10 mouse cellular contexts compared by ENCODE assay signal in the genomic region with DNA sequence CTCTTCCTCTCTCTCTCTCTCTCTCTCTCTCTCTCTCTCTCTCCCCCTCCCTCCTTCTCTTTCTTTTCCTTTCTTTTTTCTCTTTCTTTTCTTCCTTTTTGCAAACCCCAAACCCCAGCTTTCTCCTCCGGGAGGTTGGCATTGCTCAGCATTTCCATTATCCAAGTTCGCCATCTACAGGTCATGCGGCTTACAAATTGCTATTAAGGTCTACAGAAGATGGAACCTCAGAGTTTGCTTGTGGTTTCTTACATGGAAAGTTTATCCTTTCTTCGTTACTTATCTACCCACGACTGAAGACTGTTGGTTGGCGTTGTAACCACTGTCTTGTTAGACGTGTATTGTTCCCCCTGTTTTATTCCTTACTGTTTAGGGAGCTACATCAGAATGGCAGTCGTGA. TPM values are rescaled to one million over a fixed set of nuclear protein-coding genes. Genes with fewer than 3 reads are reported as not detected.
DNase-seq lines count a peak whose midpoint lies in the region; ATAC-seq and TF ChIP-seq lines count a peak whose summit lies in the region.
"Had no signal": no experiment of that assay in that cellular context is flagged by ENCODE, and none has a peak within 500 bp of the region (broad histone marks: within the 10 kb centered on the region; RNA-seq: fewer than 3 reads in every experiment).

No protein-coding gene starts in this region.

- H3K9me3 ChIP-seq in limb, embryonic 11.5 days (ENCODE audit: control insufficient read depth, low read length): no peaks in the 10 kb centered on the region
- H3K9me3 ChIP-seq in limb, embryonic 10.5 days (replicated peaks): no peaks in the 10 kb centered on the region
- no peaks in the 10 kb centered on the region for H3K9me3 ChIP-seq in MEL (replicated peaks; ENCODE audit: insufficient read depth, low read length)
- no peaks in the 10 kb centered on the region for H3K9me3 ChIP-seq in hindbrain, embryonic 11.5 days (ENCODE audit: control insufficient read depth, low read length)
- H3K9me3 ChIP-seq in limb, embryonic 14.5 days (ENCODE audit: control insufficient read depth, low read length): no peaks in the 10 kb centered on the region
- H3K9me3 ChIP-seq: embryonic facial prominence, embryonic 15.5 days; lung, embryonic 15.5 days had no signal

- no peaks in the 10 kb centered on the region for H3K36me3 ChIP-seq in limb, embryonic 11.5 days (ENCODE audit: control insufficient read depth, insufficient read depth, low read length)
- no peaks in the 10 kb centered on the region for H3K36me3 ChIP-seq in limb, embryonic 10.5 days
- H3K36me3 ChIP-seq in MEL (ENCODE audit: control insufficient read depth in 1 of 2, insufficient read depth in 2 of 2, low read length in 2 of 2): peaks cover 0 to 26% of the 10 kb centered on the region in 2 experiments; a peak in 2 of 4 replicates
- H3K36me3 ChIP-seq in hindbrain, embryonic 11.5 days (ENCODE audit: control insufficient read depth, insufficient read depth, low read length): no peaks in the 10 kb centered on the region
- no peaks in the 10 kb centered on the region for H3K36me3 ChIP-seq in limb, embryonic 14.5 days (ENCODE audit: control insufficient read depth, insufficient read depth, low read length)
- no peaks in the 10 kb centered on the region for H3K36me3 ChIP-seq in splenic B cell, adult 2 months (ENCODE audit: control insufficient read depth, insufficient read depth, low read length, poor library complexity, severe bottlenecking)
- H3K36me3 ChIP-seq: embryonic facial prominence, embryonic 15.5 days; lung, embryonic 15.5 days had no signal

- no peak overlapping the region for H3K9ac ChIP-seq in limb, embryonic 11.5 days (ENCODE audit: low read length)
- peak overlapping the region; percentile 41; the same call in 1 of the 2 replicates for H3K9ac ChIP-seq in MEL (ENCODE audit: control insufficient read depth, low read depth, low read length, poor library complexity, severe bottlenecking)
- no peak overlapping the region for H3K9ac ChIP-seq in hindbrain, embryonic 11.5 days (ENCODE audit: low read depth, low read length)
- no peak overlapping the region for H3K9ac ChIP-seq in limb, embryonic 14.5 days (ENCODE audit: low read depth, low read length, severe bottlenecking)
- H3K9ac ChIP-seq: embryonic facial prominence, embryonic 15.5 days; lung, embryonic 15.5 days had no signal

- TF ChIP-seq POLR2A in MEL (IDR thresholded peaks at IDR 0.05; ENCODE audit: control insufficient read depth in 1 of 2, insufficient read depth in 1 of 2, low read depth in 1 of 2, low read length in 2 of 2, poor library complexity in 1 of 2): no peak
- TF ChIP-seq POLR2A in limb, embryonic 14.5 days (IDR thresholded peaks at IDR 0.05; ENCODE audit: borderline replicate concordance, extremely low read depth, insufficient read depth, insufficient read length): no peak

- 22% methylated on average over 8 of the region's 8 CpGs for WGBS in limb, embryonic 11.5 days
- WGBS in limb, embryonic 10.5 days: 24% methylated on average over 8 of the region's 8 CpGs
- 15% methylated on average over 8 of the region's 8 CpGs for WGBS in hindbrain, embryonic 11.5 days
- 20% methylated on average over 8 of the region's 8 CpGs for WGBS in limb, embryonic 14.5 days

- TF ChIP-seq RAD21 in MEL (IDR thresholded peaks at IDR 0.05; ENCODE audit: low read depth, low read length): peak; percentile 86

- peak; percentile 22 to 74 (median 53); a peak in 5 of 6 replicates for TF ChIP-seq CTCF in MEL (IDR thresholded peaks at IDR 0.05 in 2 of 3, conservative IDR thresholded peaks at IDR 0.05 in 1 of 3; ENCODE audit: control insufficient read depth in 1 of 3, insufficient read depth in 1 of 3, low read depth in 2 of 3, low read length in 3 of 3, poor library complexity in 1 of 3, severe bottlenecking in 1 of 3)

- H3K4me2 ChIP-seq in limb, embryonic 11.5 days (ENCODE audit: low read depth, severe bottlenecking): no peak overlapping the region
- no peak overlapping the region for H3K4me2 ChIP-seq in hindbrain, embryonic 11.5 days (replicated peaks; ENCODE audit: low read depth, low read length)
- H3K4me2 ChIP-seq in limb, embryonic 14.5 days (replicated peaks; ENCODE audit: low read depth, low read length, severe bottlenecking): no peak overlapping the region
- H3K4me2 ChIP-seq: embryonic facial prominence, embryonic 15.5 days; lung, embryonic 15.5 days had no signal

- H3K4me1 ChIP-seq in limb, embryonic 11.5 days (ENCODE audit: control insufficient read depth, insufficient read depth, low read length): no peaks in the 10 kb centered on the region
- H3K4me1 ChIP-seq in limb, embryonic 10.5 days: no peaks in the 10 kb centered on the region
- peaks cover 15 to 32% of the 10 kb centered on the region in 2 experiments for H3K4me1 ChIP-seq in MEL (ENCODE audit: control insufficient read depth in 1 of 2, insufficient read depth in 2 of 2, low read length in 2 of 2)
- peaks cover 2% of the 10 kb centered on the region; the same call in 1 of the 2 replicates for H3K4me1 ChIP-seq in hindbrain, embryonic 11.5 days (replicated peaks; ENCODE audit: control insufficient read depth, insufficient read depth, low read length)
- no peaks in the 10 kb centered on the region for H3K4me1 ChIP-seq in limb, embryonic 14.5 days (ENCODE audit: control insufficient read depth, insufficient read depth, low read length)
- H3K4me1 ChIP-seq: embryonic facial prominence, embryonic 15.5 days; lung, embryonic 15.5 days had no signal

- no peak overlapping the region for H3K4me3 ChIP-seq in limb, embryonic 11.5 days (ENCODE audit: low read depth, low read length)
- H3K4me3 ChIP-seq in limb, embryonic 10.5 days: no peak overlapping the region
- peak overlapping the region; percentile 9 to 14; a peak in 2 of 4 replicates for H3K4me3 ChIP-seq in MEL (ENCODE audit: control insufficient read depth in 1 of 2, insufficient read depth in 1 of 2, low read depth in 2 of 2, low read length in 2 of 2)
- H3K4me3 ChIP-seq in hindbrain, embryonic 11.5 days (ENCODE audit: low read depth, low read length): no peak overlapping the region
- no peak overlapping the region for H3K4me3 ChIP-seq in limb, embryonic 14.5 days (replicated peaks; ENCODE audit: low read length)
- H3K4me3 ChIP-seq: embryonic facial prominence, embryonic 15.5 days; lung, embryonic 15.5 days had no signal

- TF ChIP-seq EP300 in MEL (IDR thresholded peaks at IDR 0.05; ENCODE audit: low read depth in 1 of 2, low read length in 2 of 2): peak; percentile 80 to 89

- no peaks in the 10 kb centered on the region for H3K79me2 ChIP-seq in MEL (ENCODE audit: control insufficient read depth, insufficient read depth, low read length, poor library complexity)

- ATAC-seq in limb, embryonic 11.5 days (ENCODE audit: insufficient number of reproducible peaks, low FRiP score, low TSS enrichment, low read depth): no peak; the same call in 1 of the 2 replicates
- ATAC-seq in hindbrain, embryonic 11.5 days (ENCODE audit: low FRiP score): peak; percentile 50
- no peak for ATAC-seq in limb, embryonic 14.5 days (ENCODE audit: low FRiP score, low read depth)
- no peak for ATAC-seq in erythroid progenitor cell, adult 5-6 weeks (replicated peaks; ENCODE audit: low FRiP score, poor library complexity, severe bottlenecking)

- no peak overlapping the region for H3K27ac ChIP-seq in limb, embryonic 11.5 days (replicated peaks; ENCODE audit: low read depth, low read length)
- no peak overlapping the region for H3K27ac ChIP-seq in limb, embryonic 10.5 days
- H3K27ac ChIP-seq in MEL (ENCODE audit: control insufficient read depth, low read depth, low read length): peak overlapping the region; percentile 62; the same call in 1 of the 2 replicates
- H3K27ac ChIP-seq in hindbrain, embryonic 11.5 days (ENCODE audit: low read depth, low read length): no peak overlapping the region
- H3K27ac ChIP-seq in limb, embryonic 14.5 days (replicated peaks; ENCODE audit: low read depth, low read length): no peak overlapping the region
- H3K27ac ChIP-seq: embryonic facial prominence, embryonic 15.5 days; lung, embryonic 15.5 days had no signal

- peaks cover 5% of the 10 kb centered on the region; the same call in 1 of the 2 replicates for H3K27me3 ChIP-seq in limb, embryonic 11.5 days (ENCODE audit: control insufficient read depth, insufficient read depth, low read length)
- peaks cover 69% of the 10 kb centered on the region for H3K27me3 ChIP-seq in limb, embryonic 10.5 days (ENCODE audit: low read depth, poor library complexity, severe bottlenecking)
- H3K27me3 ChIP-seq in MEL (ENCODE audit: control insufficient read depth in 1 of 2, insufficient read depth in 2 of 2, low read length in 2 of 2): no peaks in the 10 kb centered on the region
- peaks cover 12% of the 10 kb centered on the region; the same call in 1 of the 2 replicates for H3K27me3 ChIP-seq in hindbrain, embryonic 11.5 days (ENCODE audit: control insufficient read depth, insufficient read depth, low read length)
- H3K27me3 ChIP-seq in limb, embryonic 14.5 days (ENCODE audit: control insufficient read depth, insufficient read depth, low read length): peaks cover 9% of the 10 kb centered on the region; the same call in 1 of the 2 replicates
- no peaks in the 10 kb centered on the region for H3K27me3 ChIP-seq in splenic B cell, adult 2 months (ENCODE audit: control insufficient read depth, insufficient read depth, low read length, poor library complexity, severe bottlenecking)

- DNase-seq in limb, embryonic 11.5 days (ENCODE audit: low spot score): peak; percentile 66
- no peak for DNase-seq in limb, embryonic 10.5 days (ENCODE audit: low spot score)
- peak; percentile 80 for DNase-seq in MEL (ENCODE audit: low read depth, low spot score)
- DNase-seq in c-Kit-positive CD71-positive TER-119-negative erythroid progenitor cells, embryonic 14.5 days (ENCODE audit: low read depth): peak; percentile 30
- peak; percentile 69 for DNase-seq in hindbrain, embryonic 11.5 days (ENCODE audit: low spot score)
- DNase-seq in limb, embryonic 14.5 days (ENCODE audit: low spot score): peak; percentile 65
- peak; percentile 52 for DNase-seq in splenic B cell, adult 2 months (ENCODE audit: low read depth, low spot score)

RNA-seq across cellular contexts. Expression of a gene that starts 21.1 kb away (rescaled TPM):
- polyA plus RNA-seq in limb, embryonic 11.5 days (2014; fragmentation: Nextera tagmentation; extraction: Ambion mirVana): 0.37 and 0.74 TPM in 2 replicates
- polyA plus RNA-seq in limb, embryonic 10.5 days (2016; fragmentation: Nextera tagmentation; extraction: Ambion mirVana): 0.30 TPM in 2 replicates
- 1.8 and 2.4 TPM in 2 replicates for total RNA-seq in MEL (2012; rRNA removed)
- polyA plus RNA-seq in MEL (2012; ENCODE audit: insufficient read depth in 1 of 2, insufficient read length in 2 of 2, low read depth in 1 of 2, low replicate concordance in 2 of 2, missing spikeins in 1 of 2): 1 to 10 TPM in 1 of 2 experiments, not detected in 1; 1.8 TPM
- 1.2 and 1.3 TPM in 2 replicates for polyA plus RNA-seq in hindbrain, embryonic 11.5 days (2014; fragmentation: Nextera tagmentation; extraction: Ambion mirVana)
- 2.3 and 3.0 TPM in 2 replicates for polyA plus RNA-seq in limb, embryonic 14.5 days (2012; rRNA removed)
- polyA plus RNA-seq in limb, embryonic 14.5 days (2014; fragmentation: Nextera tagmentation; extraction: Ambion mirVana): 0.86 and 1.5 TPM in 2 replicates
- total RNA-seq in erythroid progenitor cell, adult 5-6 weeks (2015; ENCODE audit: low replicate concordance): 2.5 and 10.5 TPM in 2 replicates
- total RNA-seq in erythroid progenitor cell, adult 5-6 weeks (2017; ENCODE audit: low replicate concordance): 1.2 and 2.1 TPM in 2 replicates

RNA-seq across cellular contexts. Expression of a gene that starts 30.4 kb away (rescaled TPM):
- polyA plus RNA-seq in limb, embryonic 11.5 days (2014; fragmentation: Nextera tagmentation; extraction: Ambion mirVana): 2.0 and 2.9 TPM in 2 replicates
- 1.2 and 1.7 TPM in 2 replicates for polyA plus RNA-seq in limb, embryonic 10.5 days (2016; fragmentation: Nextera tagmentation; extraction: Ambion mirVana)
- 1.4 and 1.7 TPM in 2 replicates for total RNA-seq in MEL (2012; rRNA removed)
- 1 to 10 TPM in 1 of 2 experiments, not detected in 1; 3.0 TPM for polyA plus RNA-seq in MEL (2012; ENCODE audit: insufficient read depth in 1 of 2, insufficient read length in 2 of 2, low read depth in 1 of 2, low replicate concordance in 2 of 2, missing spikeins in 1 of 2)
- polyA plus RNA-seq in hindbrain, embryonic 11.5 days (2014; fragmentation: Nextera tagmentation; extraction: Ambion mirVana): 4.5 and 4.7 TPM in 2 replicates
- 1.8 and 2.2 TPM in 2 replicates for polyA plus RNA-seq in limb, embryonic 14.5 days (2012; rRNA removed)
- 3.7 and 3.8 TPM in 2 replicates for polyA plus RNA-seq in limb, embryonic 14.5 days (2014; fragmentation: Nextera tagmentation; extraction: Ambion mirVana)
- total RNA-seq in erythroid progenitor cell, adult 5-6 weeks (2015; ENCODE audit: low replicate concordance): 80.1 and 82.9 TPM in 2 replicates
- 73.2 and 82.3 TPM in 2 replicates for total RNA-seq in erythroid progenitor cell, adult 5-6 weeks (2017; ENCODE audit: low replicate concordance)

Comparison
In these comparisons a context has a peak if more than half of its experiments do, and no peak if none do; other contexts are left out.
1. H3K4me3 ChIP-seq: peak in MEL (2 of 2); none in limb, embryonic 11.5 days (single experiment), limb, embryonic 10.5 days (single experiment), hindbrain, embryonic 11.5 days (single experiment) and limb, embryonic 14.5 days (single experiment).